Mouse (Mus musculus) limb, embryonic 12.5 days (tissue): ENCODE measurements around the gene Tmem213. TPM values are rescaled to one million over a fixed set of nuclear protein-coding genes. Genes with fewer than 3 reads are reported as not detected.

ENCODE experiments used
- ATAC-seq: fragments of 200-750 bp; cut with Nextera tagmentation; 2 replicates; pipeline ENCODE4 v1.8.0; 2017; ENCODE audit warnings: low read depth, moderate TSS enrichment; ENCODE audit not compliant: insufficient number of reproducible peaks, insufficient read depth, low FRiP score, low TSS enrichment
- H3K27ac ChIP-seq: fragments of 300-500 bp; sonication (generic); 2 replicates; pipeline ENCODE4 v1.5.1; 2016; ENCODE audit warnings: mild to moderate bottlenecking, moderate library complexity
- H3K27me3 ChIP-seq: fragments of 300-500 bp; sonication (generic); 2 replicates; pipeline ENCODE4 v1.6.1; 2016; ENCODE audit warnings: mild to moderate bottlenecking, moderate library complexity
- H3K36me3 ChIP-seq: fragments of 300-500 bp; sonication (generic); 2 replicates; pipeline ENCODE4 v1.6.1; 2016; ENCODE audit warnings: mild to moderate bottlenecking, moderate library complexity
- H3K4me1 ChIP-seq: fragments of 300-500 bp; sonication (generic); replicated peaks from 2 replicates; pipeline ENCODE4 v1.6.1; 2016
- H3K4me2 ChIP-seq: fragments of 300-500 bp; sonication (generic); 2 replicates; pipeline ENCODE4 v1.6.1; 2016; ENCODE audit warnings: mild to moderate bottlenecking, moderate library complexity
- H3K4me3 ChIP-seq: fragments of 300-500 bp; sonication (generic); replicated peaks from 2 replicates; pipeline ENCODE4 v1.5.1; 2016; ENCODE audit warnings: mild to moderate bottlenecking
- H3K9ac ChIP-seq: fragments of 300-500 bp; sonication (generic); replicated peaks from 2 replicates; pipeline ENCODE4 v1.6.1; 2016; ENCODE audit warnings: mild to moderate bottlenecking, moderate library complexity
- H3K9me3 ChIP-seq: fragments of 300-500 bp; sonication (generic); 2 replicates; pipeline ENCODE4 v1.6.1; 2016; ENCODE audit warnings: mild to moderate bottlenecking, moderate library complexity
- WGBS: fragments of 180-500 bp; shearing (Covaris S2); methylation state at CpG from one replicate; pipeline ENCODE4 v1.1.7; 2016; 5-methylcytosine and 5-hydroxymethylcytosine counted together
- polyA plus RNA-seq: library from polyadenylated mRNA; unstranded; fragments of >200 nt; fragmentation: Nextera tagmentation; extraction: Ambion mirVana; gene quantifications from 2 replicates; pipeline ENCODE4 v1.2.1, GENCODE M21; 2016

The Tmem213 gene
- polyA plus RNA-seq, 1 experiment from 2014 or later: 0.71 TPM

- no peaks in the 10 kb centered on the region for H3K27me3 ChIP-seq
- H3K9ac ChIP-seq: no peak overlapping the region
- H3K27ac ChIP-seq: no peak overlapping the region
- H3K4me3 ChIP-seq: no peak overlapping the region
- H3K36me3 ChIP-seq: no peaks in the 10 kb centered on the region
- H3K4me1 ChIP-seq: peaks cover 7% of the 10 kb centered on the region; the same call in 1 of the 2 replicates
- no peak for ATAC-seq
- 27% methylated on average over 4 of the region's 4 CpGs for WGBS
- no peaks in the 10 kb centered on the region for H3K9me3 ChIP-seq
- H3K4me2 ChIP-seq: no peak overlapping the region
Measured at GRCm38 (mm10) chr6:38083204-38083603, 25.9 kb upstream of the Tmem213 start.

GRCm38 (mm10) chr6:38087242-38088026 lies 21.6 kb upstream of the Tmem213 start:
- Histone ChIP-seq H3K27ac (no peak overlapping the region), H3K4me3 (no peak overlapping the region), H3K4me2 (no peak overlapping the region), H3K9ac (no peak overlapping the region), H3K4me1 (no peaks in the 10 kb centered on the region), H3K9me3 (no peaks in the 10 kb centered on the region), H3K27me3 (no peaks in the 10 kb centered on the region), H3K36me3 (no peaks in the 10 kb centered on the region)
- WGBS: 76% methylated on average over 9 of the region's 9 CpGs
- no peak for ATAC-seq

GRCm38 (mm10) chr6:38092539-38092938 lies 16.5 kb upstream of the Tmem213 start:
- Histone ChIP-seq H3K9ac (no peak overlapping the region), H3K4me2 (no peak overlapping the region), H3K27ac (no peak overlapping the region), H3K9me3 (no peaks in the 10 kb centered on the region), H3K4me3 (no peak overlapping the region), H3K36me3 (no peaks in the 10 kb centered on the region), H3K4me1 (no peaks in the 10 kb centered on the region), H3K27me3 (no peaks in the 10 kb centered on the region)
- no peak for ATAC-seq
- 94% methylated on average over 8 of the region's 8 CpGs for WGBS

GRCm38 (mm10) chr6:38094701-38095100 lies 14.4 kb upstream of the Tmem213 start:
- H3K27ac ChIP-seq: no peak overlapping the region
- H3K36me3 ChIP-seq: no peaks in the 10 kb centered on the region
- peaks cover 5% of the 10 kb centered on the region; the same call in 1 of the 2 replicates for H3K9me3 ChIP-seq
- no peaks in the 10 kb centered on the region for H3K27me3 ChIP-seq
- H3K9ac ChIP-seq: no peak overlapping the region
- no peak overlapping the region for H3K4me3 ChIP-seq
- H3K4me1 ChIP-seq: no peaks in the 10 kb centered on the region
- no peak for ATAC-seq
- whole genome bisulfite sequencing: 95% methylated on average over 10 of the region's 10 CpGs
- no peak overlapping the region for H3K4me2 ChIP-seq

- no peak for ATAC-seq
- 68% methylated on average over 5 of the region's 5 CpGs for WGBS
- no peaks in the 10 kb centered on the region for H3K4me1 ChIP-seq
Measured at GRCm38 (mm10) chr6:38096961-38097370, 12.1 kb upstream of the Tmem213 start.

GRCm38 (mm10) chr6:38102216-38102795 lies 6.7 kb upstream of the Tmem213 start:
- Histone ChIP-seq H3K27me3 (no peaks in the 10 kb centered on the region), H3K4me2 (no peak overlapping the region), H3K9me3 (peaks cover 5% of the 10 kb centered on the region; the same call in 1 of the 2 replicates), H3K36me3 (no peaks in the 10 kb centered on the region), H3K4me3 (no peak overlapping the region), H3K4me1 (peaks cover 5% of the 10 kb centered on the region; the same call in 1 of the 2 replicates), H3K27ac (no peak overlapping the region), H3K9ac (no peak overlapping the region)
- ATAC-seq: no peak
- WGBS: 91% methylated on average over 7 of the region's 7 CpGs

More at GRCm38 (mm10) chr6:38096961-38097370, 12.1 kb upstream of the Tmem213 start:
- Histone ChIP-seq H3K9me3 (peaks cover 5% of the 10 kb centered on the region; the same call in 1 of the 2 replicates), H3K9ac (no peak overlapping the region), H3K27ac (no peak overlapping the region), H3K27me3 (no peaks in the 10 kb centered on the region), H3K4me2 (no peak overlapping the region), H3K36me3 (no peaks in the 10 kb centered on the region), H3K4me3 (no peak overlapping the region)

- 40% methylated on average over 6 of the region's 6 CpGs for WGBS
- no peaks in the 10 kb centered on the region for H3K27me3 ChIP-seq
- ATAC-seq: no peak
Measured at GRCm38 (mm10) chr6:38103775-38104174, 5.3 kb upstream of the Tmem213 start.

DNA sequence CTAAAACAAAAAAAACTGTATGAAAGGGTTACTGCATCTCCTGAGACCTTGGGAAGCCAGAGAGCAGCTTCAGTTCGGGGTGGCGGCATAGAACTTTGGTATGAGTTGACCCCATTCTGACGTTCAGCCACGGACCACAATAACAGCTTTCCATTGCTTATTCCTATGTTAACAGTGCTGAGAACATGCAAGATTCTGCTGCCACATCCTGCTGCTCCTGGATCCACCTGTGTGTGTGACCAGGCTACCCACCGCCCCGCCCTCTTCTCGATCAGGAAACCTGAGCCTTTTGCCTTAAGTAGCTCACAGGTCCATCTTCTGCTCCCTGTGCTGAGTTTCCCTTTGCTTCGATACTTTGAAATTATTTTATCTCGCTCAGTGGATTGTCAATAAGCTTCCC lies 3.1 kb upstream of the Tmem213 start:
- Histone ChIP-seq H3K36me3 (no peaks in the 10 kb centered on the region), H3K4me1 (peaks cover 13% of the 10 kb centered on the region; the same call in 1 of the 2 replicates), H3K9me3 (no peaks in the 10 kb centered on the region), H3K27ac (no peak overlapping the region), H3K9ac (no peak overlapping the region), H3K4me2 (no peak overlapping the region), H3K27me3 (0 out of 2 replicates have a peak, but pooled peaks cover 4% of the 10 kb centered on the region), H3K4me3 (no peak overlapping the region)
- 89% methylated on average over 9 of the region's 9 CpGs for WGBS
- ATAC-seq: no peak

More at GRCm38 (mm10) chr6:38103775-38104174, 5.3 kb upstream of the Tmem213 start:
- Histone ChIP-seq H3K9me3 (no peaks in the 10 kb centered on the region), H3K4me1 (peaks cover 5% of the 10 kb centered on the region; the same call in 1 of the 2 replicates), H3K9ac (no peak overlapping the region), H3K36me3 (no peaks in the 10 kb centered on the region), H3K4me2 (no peak overlapping the region), H3K4me3 (no peak overlapping the region), H3K27ac (no peak overlapping the region)

- ATAC-seq: no peak
- H3K4me1 ChIP-seq: peaks cover 13% of the 10 kb centered on the region; the same call in 1 of the 2 replicates
- no peak overlapping the region for H3K4me2 ChIP-seq
- no peak overlapping the region for H3K27ac ChIP-seq
- H3K4me3 ChIP-seq: no peak overlapping the region
- 85% methylated on average over 5 of the region's 5 CpGs for WGBS
- H3K9ac ChIP-seq: no peak overlapping the region
- no peaks in the 10 kb centered on the region for H3K36me3 ChIP-seq
- H3K9me3 ChIP-seq: no peaks in the 10 kb centered on the region
- H3K27me3 ChIP-seq: 0 out of 2 replicates have a peak, but pooled peaks cover 4% of the 10 kb centered on the region
Measured at GRCm38 (mm10) chr6:38108449-38108848, 606 bp upstream of the Tmem213 start.

- no peaks in the 10 kb centered on the region for H3K9me3 ChIP-seq
- H3K36me3 ChIP-seq: no peaks in the 10 kb centered on the region
- ATAC-seq: no peak
- H3K4me2 ChIP-seq: peak overlapping the region; percentile 33; the same call in 1 of the 2 replicates
- H3K4me1 ChIP-seq: peaks cover 8% of the 10 kb centered on the region; the same call in 1 of the 2 replicates
- WGBS: 8% methylated on average over 9 of the region's 9 CpGs
- no peak overlapping the region for H3K9ac ChIP-seq
- H3K27ac ChIP-seq: no peak overlapping the region
- H3K4me3 ChIP-seq: no peak overlapping the region
- 0 out of 2 replicates have a peak, but pooled peaks cover 4% of the 10 kb centered on the region for H3K27me3 ChIP-seq
Measured at GRCm38 (mm10) chr6:38109871-38110270, 816 bp downstream of the Tmem213 start.

DNA sequence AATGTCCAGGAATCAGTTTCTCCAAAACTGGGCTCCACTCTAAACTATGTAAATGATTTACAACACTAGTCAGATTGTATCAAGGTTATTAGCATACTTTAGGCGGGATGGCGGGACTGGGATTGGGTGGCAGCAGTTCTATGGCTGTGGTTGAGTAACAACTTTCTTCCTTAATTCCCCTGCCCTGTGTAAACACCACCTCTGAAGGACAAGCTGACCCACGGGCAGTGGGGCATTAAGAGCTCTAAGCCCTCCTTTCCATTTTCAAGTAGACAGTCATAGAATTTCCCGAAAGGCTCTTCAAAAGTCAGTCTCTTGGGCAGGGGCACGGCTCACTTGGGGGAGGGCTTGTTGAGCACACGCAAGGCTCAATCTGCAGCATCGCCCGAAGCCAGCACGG lies 1.8 kb downstream of the Tmem213 start:
- Histone ChIP-seq H3K9me3 (no peaks in the 10 kb centered on the region), H3K4me1 (peaks cover 8% of the 10 kb centered on the region; the same call in 1 of the 2 replicates), H3K4me2 (no peak overlapping the region), H3K9ac (no peak overlapping the region), H3K27me3 (0 out of 2 replicates have a peak, but pooled peaks cover 4% of the 10 kb centered on the region), H3K36me3 (no peaks in the 10 kb centered on the region), H3K27ac (no peak overlapping the region), H3K4me3 (no peak overlapping the region)
- 77% methylated on average over 9 of the region's 9 CpGs for WGBS
- ATAC-seq: no peak
